Mouse (Mus musculus) myocyte (in vitro differentiated cells): Measurements from ENCODE around the gene Lpcat2.

ENCODE experiments used
- E2F4 ChIP-seq: IDR thresholded peaks from one replicate; pipeline ENCODE4 v1.6.1; 2011; ENCODE audit warnings: mild to moderate bottlenecking, control low read depth, moderate library complexity; ENCODE audit not compliant: insufficient read depth
- MYOG ChIP-seq, 3 experiments: IDR thresholded peaks; one replicate each; pipeline ENCODE4 v1.6.1; 2011; ENCODE audit warnings: control low read depth in 2 of 3, low read depth in 2 of 3, mild to moderate bottlenecking in 2 of 3; ENCODE audit not compliant: insufficient read length in 2 of 3, control insufficient read depth in 1 of 3, insufficient read depth in 1 of 3
- POLR2A ChIP-seq: IDR thresholded peaks from one replicate; pipeline ENCODE4 v1.6.1; 2011; ENCODE audit warnings: low read depth, mild to moderate bottlenecking, control low read depth, moderate library complexity; ENCODE audit not compliant: insufficient read length
- POLR2AphosphoS2 ChIP-seq: IDR thresholded peaks from one replicate; pipeline ENCODE4 v1.6.1; 2011; ENCODE audit warnings: low read depth, control low read depth; ENCODE audit not compliant: insufficient read length
- SRF ChIP-seq: IDR thresholded peaks from one replicate; pipeline ENCODE4 v1.6.1; 2011; ENCODE audit warnings: low read depth; ENCODE audit not compliant: control insufficient read depth, insufficient read length
- TCF12 ChIP-seq: IDR thresholded peaks from one replicate; pipeline ENCODE4 v1.6.1; 2011; ENCODE audit warnings: mild to moderate bottlenecking, control low read depth; ENCODE audit not compliant: poor library complexity, insufficient read depth, severe bottlenecking
- USF1 ChIP-seq: IDR thresholded peaks from one replicate; pipeline ENCODE4 v1.6.1; 2011; ENCODE audit warnings: low read depth, mild to moderate bottlenecking, control low read depth, moderate library complexity

- TF ChIP-seq POLR2AphosphoS2 (no peak), MYOG (IDR thresholded peaks at IDR 0.05; ENCODE audit: control insufficient read depth in 1 of 3, insufficient read depth in 1 of 3, insufficient read length in 2 of 3, low read depth in 2 of 3) (no peak), USF1 (no peak), TCF12 (no peak), POLR2A (no peak), SRF (no peak), E2F4 (no peak)
Measured at GRCm38 (mm10) chr8:92856273-92856986, 1.3 kb downstream of the Lpcat2 start.
